Mouse (Mus musculus) skeletal muscle tissue, postnatal 0 days (tissue): ENCODE data around the gene Cox7a2. TPM values are rescaled to one million over a fixed set of nuclear protein-coding genes. Genes with fewer than 3 reads are reported as not detected.

ENCODE experiments used
- polyA plus RNA-seq: library from polyadenylated mRNA; unstranded; fragments of >200 nt; fragmentation: Nextera tagmentation; extraction: Ambion mirVana; gene quantifications from 2 replicates; pipeline ENCODE4 v1.2.1, GENCODE M21; 2015

Cox7a2 gene
- 1,503 and 1,648 TPM in 2 replicates for polyA plus RNA-seq

GRCm38 (mm10) chr9:79759385-79760005, at the start of gene Cox7a2:
Cox7a2 (minus strand) TSS chr9:79759878.

GRCm38 (mm10) chr9:79792841-79793835, 33.5 kb upstream of the Cox7a2 start, which contains the start of gene Tmem30a:
Tmem30a (minus strand) TSS chr9:79793507.

GRCm38 (mm10) chr9:79718481-79719370, 41.0 kb downstream of the Cox7a2 start, which contains the start of gene Col12a1:
Col12a1 (minus strand) TSS chr9:79718831.

Other genes starting within 250 kb of the Cox7a2 start
- 56.3 and 78.7 TPM in 2 replicates for gene Col12a1, start 41.0 kb downstream of the Cox7a2 start, polyA plus RNA-seq
- 41.1 and 44.1 TPM in 2 replicates for gene Tmem30a, start 33.6 kb upstream of the Cox7a2 start, polyA plus RNA-seq